Mouse (Mus musculus) megakaryocyte-erythroid progenitor cell, adult 5-6 weeks (primary cell): ENCODE results near the gene Itgb4. TPM values are rescaled to one million over a fixed set of nuclear protein-coding genes. Genes with fewer than 3 reads are reported as not detected.
A peak's percentile ranks its signal among the peaks of the same experiment; 100 is the strongest.

Source experiments
- ATAC-seq: replicated peaks from 2 replicates; pipeline ENCODE4 v1.8.0; 2016; ENCODE audit warnings: mild to moderate bottlenecking, inconsistent platforms; ENCODE audit not compliant: severe bottlenecking, poor library complexity, low FRiP score, low TSS enrichment
- total RNA-seq, 2 experiments: library from RNA; stranded (forward) in 1 of 2; stranded (reverse) in 1 of 2; fragments of 200-1000, 215-1000 nt in 1 of 2; fragments of >200 nt in 1 of 2; fragmentation: Nextera tagmentation in 1 of 2; gene quantifications; 2 replicates each; pipeline ENCODE4 v1.2.3; 2014 to 2017

Itgb4 gene
- total RNA-seq, 2 experiments from 2014 or later, result 0.07 TPM; not detected in 1

GRCm38 (mm10) chr11:116043286-116043685 lies 68.8 kb downstream of the Itgb4 start:
- no peak for ATAC-seq

DNA sequence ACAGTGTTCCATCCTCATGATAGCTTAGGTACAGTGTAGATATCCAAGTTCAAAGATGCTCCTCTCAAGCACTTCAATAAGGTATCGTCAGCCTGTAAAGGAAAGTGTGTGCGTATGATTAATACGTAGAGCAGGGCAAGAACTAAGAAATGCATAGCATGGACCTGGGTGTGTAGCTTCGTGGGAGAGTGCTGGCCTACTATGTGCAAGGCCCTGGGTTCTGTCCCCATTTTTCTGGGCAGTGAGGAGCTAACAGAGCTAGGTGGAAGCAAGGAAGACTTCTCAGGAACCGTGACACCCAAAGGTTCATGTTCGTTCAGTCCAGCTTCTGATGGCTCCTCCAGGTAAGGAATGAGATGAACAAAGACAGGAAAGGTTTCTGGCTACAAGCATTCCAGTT lies 70.7 kb downstream of the Itgb4 start:
- ATAC-seq, result no peak

GRCm38 (mm10) chr11:116049610-116050009 lies 75.1 kb downstream of the Itgb4 start:
- ATAC-seq, result no peak

DNA sequence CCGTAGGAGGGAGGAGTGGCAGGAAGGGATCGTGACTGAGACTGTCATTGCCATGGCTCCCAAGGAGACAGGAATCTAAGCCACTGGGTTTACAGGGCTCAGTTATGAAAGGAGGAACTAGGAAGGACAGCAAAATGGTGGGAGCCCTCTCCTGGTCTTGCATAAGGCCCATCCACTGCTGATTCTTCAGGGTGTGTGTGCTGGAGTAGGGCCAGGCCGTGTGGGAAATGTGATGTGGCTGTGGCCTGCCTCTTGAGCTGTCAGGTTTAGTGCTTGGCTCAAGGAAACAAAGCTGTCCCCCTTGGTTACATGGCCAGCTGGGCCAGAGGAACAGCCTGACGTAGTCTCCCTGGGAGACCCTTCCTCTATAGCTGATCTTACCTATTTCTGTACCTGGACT lies 75.7 kb downstream of the Itgb4 start:
- no peak for ATAC-seq

GRCm38 (mm10) chr11:116053510-116054229 lies 79.2 kb downstream of the Itgb4 start:
- peak; percentile 31 for ATAC-seq

- peak; percentile 41 for ATAC-seq
Observed at GRCm38 (mm10) chr11:116055873-116056272, 81.4 kb downstream of the Itgb4 start.

- peak; percentile 64 for ATAC-seq
Observed at GRCm38 (mm10) chr11:116057237-116057881, 82.8 kb downstream of the Itgb4 start.

Other genes starting within 250 kb of the Itgb4 start
- gene Tmem94, start 209.3 kb upstream of the Itgb4 start, total RNA-seq (2014; fragmentation: Nextera tagmentation), result 29.0 and 44.6 TPM in 2 replicates
- 15.1 and 31.5 TPM in 2 replicates for gene Tmem94, start 209.3 kb upstream of the Itgb4 start, total RNA-seq (2017)
- gene Caskin2, start 161.1 kb upstream of the Itgb4 start, total RNA-seq (2014; fragmentation: Nextera tagmentation), result 9.5 and 9.8 TPM in 2 replicates
- gene Caskin2, start 161.1 kb upstream of the Itgb4 start, total RNA-seq (2017), result 1.4 and 3.7 TPM in 2 replicates
- 20.4 and 32.6 TPM in 2 replicates for gene Tsen54, start 160.0 kb upstream of the Itgb4 start, total RNA-seq (2014; fragmentation: Nextera tagmentation)
- gene Tsen54, start 160.0 kb upstream of the Itgb4 start, total RNA-seq (2017), result 16.8 and 17.1 TPM in 2 replicates
- gene Llgl2, start 150.7 kb upstream of the Itgb4 start, total RNA-seq (2014; fragmentation: Nextera tagmentation), result 8.9 and 12.7 TPM in 2 replicates
- gene Llgl2, start 150.7 kb upstream of the Itgb4 start, total RNA-seq (2017), result 4.0 and 8.0 TPM in 2 replicates
- gene Myo15b, start 116.3 kb upstream of the Itgb4 start, total RNA-seq (2014; fragmentation: Nextera tagmentation), result 0.11 TPM in 1 of 2 replicates, not detected in the other
- 0.69 TPM in 1 of 2 replicates, not detected in the other for gene Myo15b, start 116.3 kb upstream of the Itgb4 start, total RNA-seq (2017)
- gene Smim5, start 74.7 kb upstream of the Itgb4 start, total RNA-seq (2014; fragmentation: Nextera tagmentation), result 40.3 and 83.8 TPM in 2 replicates
- gene Smim5, start 74.7 kb upstream of the Itgb4 start, total RNA-seq (2017), result 24.6 and 29.4 TPM in 2 replicates
- 2.0 and 5.2 TPM in 2 replicates for gene Smim6, start 62.7 kb upstream of the Itgb4 start, total RNA-seq (2014; fragmentation: Nextera tagmentation)
- not detected in 2 replicates for gene Smim6, start 62.7 kb upstream of the Itgb4 start, total RNA-seq (2017)
- gene Sap30bp, start 41.4 kb upstream of the Itgb4 start, total RNA-seq (2014; fragmentation: Nextera tagmentation), result 20.8 and 33.2 TPM in 2 replicates
- 251 and 314 TPM in 2 replicates for gene Sap30bp, start 41.4 kb upstream of the Itgb4 start, total RNA-seq (2017)
- 19.7 and 22.7 TPM in 2 replicates for gene Recql5, start 41.2 kb upstream of the Itgb4 start, total RNA-seq (2014; fragmentation: Nextera tagmentation)
- 17.0 and 21.0 TPM in 2 replicates for gene Recql5, start 41.2 kb upstream of the Itgb4 start, total RNA-seq (2017)
- 31.7 and 35.1 TPM in 2 replicates for gene Galk1, start 38.0 kb downstream of the Itgb4 start, total RNA-seq (2014; fragmentation: Nextera tagmentation)
- 29.7 and 39.5 TPM in 2 replicates for gene Galk1, start 38.0 kb downstream of the Itgb4 start, total RNA-seq (2017)
- 594 and 607 TPM in 2 replicates for gene H3f3b, start 53.3 kb downstream of the Itgb4 start, total RNA-seq (2014; fragmentation: Nextera tagmentation)
- 709 and 905 TPM in 2 replicates for gene H3f3b, start 53.3 kb downstream of the Itgb4 start, total RNA-seq (2017)
- 27.0 and 53.0 TPM in 2 replicates for gene Unk, start 55.6 kb downstream of the Itgb4 start, total RNA-seq (2014; fragmentation: Nextera tagmentation)
- gene Unk, start 55.6 kb downstream of the Itgb4 start, total RNA-seq (2017), result 11.0 and 12.0 TPM in 2 replicates
- 47.1 and 58.7 TPM in 2 replicates for gene Unc13d, start 103.3 kb downstream of the Itgb4 start, total RNA-seq (2014; fragmentation: Nextera tagmentation)
- 24.8 and 36.3 TPM in 2 replicates for gene Unc13d, start 103.3 kb downstream of the Itgb4 start, total RNA-seq (2017)
- gene Wbp2, start 112.3 kb downstream of the Itgb4 start, total RNA-seq (2014; fragmentation: Nextera tagmentation), result 57.6 and 94.8 TPM in 2 replicates
- 21.2 and 23.9 TPM in 2 replicates for gene Wbp2, start 112.3 kb downstream of the Itgb4 start, total RNA-seq (2017)
- gene Trim47, start 152.5 kb downstream of the Itgb4 start, total RNA-seq (2014; fragmentation: Nextera tagmentation), result 8.7 and 12.2 TPM in 2 replicates
- 2.3 and 6.5 TPM in 2 replicates for gene Trim47, start 152.5 kb downstream of the Itgb4 start, total RNA-seq (2017)
- 17.4 and 20.5 TPM in 2 replicates for gene Trim65, start 156.4 kb downstream of the Itgb4 start, total RNA-seq (2014; fragmentation: Nextera tagmentation)
- gene Trim65, start 156.4 kb downstream of the Itgb4 start, total RNA-seq (2017), result 8.2 and 8.3 TPM in 2 replicates
- gene Mrpl38, start 164.2 kb downstream of the Itgb4 start, total RNA-seq (2014; fragmentation: Nextera tagmentation), result 79.8 and 89.1 TPM in 2 replicates
- 39.6 and 49.6 TPM in 2 replicates for gene Mrpl38, start 164.2 kb downstream of the Itgb4 start, total RNA-seq (2017)
- 27.2 and 30.0 TPM in 2 replicates for gene Fbf1, start 193.5 kb downstream of the Itgb4 start, total RNA-seq (2014; fragmentation: Nextera tagmentation)
- gene Fbf1, start 193.5 kb downstream of the Itgb4 start, total RNA-seq (2017), result 21.6 and 32.0 TPM in 2 replicates
- 82.7 and 85.5 TPM in 2 replicates for gene Ten1, start 224.1 kb downstream of the Itgb4 start, total RNA-seq (2014; fragmentation: Nextera tagmentation)
- gene Ten1, start 224.1 kb downstream of the Itgb4 start, total RNA-seq (2017), result 28.1 and 28.8 TPM in 2 replicates
- gene Acox1, start 224.3 kb downstream of the Itgb4 start, total RNA-seq (2014; fragmentation: Nextera tagmentation), result 18.2 and 21.3 TPM in 2 replicates
- gene Acox1, start 224.3 kb downstream of the Itgb4 start, total RNA-seq (2017), result 19.9 and 27.1 TPM in 2 replicates